Mouse (Mus musculus): ENCODE results near the gene Dusp1. TPM values are rescaled to one million over a fixed set of nuclear protein-coding genes. Genes with fewer than 3 reads are reported as not detected.
A peak's percentile ranks its signal among the peaks of the same experiment; 100 is the strongest.

Dusp1 gene
- polyA plus RNA-seq, 1 experiment, result 107 TPM

- Histone ChIP-seq H3K9me3 (ENCODE audit: control insufficient read depth, low read length) (no peaks in the 10 kb centered on the region), H3K4me3 (replicated peaks) (peak overlapping the region; percentile 86), H3K4me1 (ENCODE audit: control insufficient read depth) (peaks cover 84% of the 10 kb centered on the region), H3K36me3 (ENCODE audit: control insufficient read depth) (peaks cover 64% of the 10 kb centered on the region), H3K27me3 (ENCODE audit: control insufficient read depth) (no peaks in the 10 kb centered on the region)
- no peak for TF ChIP-seq TAL1 (IDR thresholded peaks at IDR 0.05; ENCODE audit: low read length)
- TF ChIP-seq GATA1 (IDR thresholded peaks at IDR 0.05; ENCODE audit: low read length), result no peak
These were observed 54.0 kb downstream of the Dusp1 start for GRCm38 (mm10) chr17:26507966-26508344.

GRCm38 (mm10) chr17:26506997-26507871, 54.7 kb downstream of the Dusp1 start:
- Histone ChIP-seq H3K4me1 (ENCODE audit: control insufficient read depth) (peaks cover 81% of the 10 kb centered on the region), H3K4me3 (replicated peaks) (peak overlapping the region; percentile 86), H3K36me3 (ENCODE audit: control insufficient read depth) (peaks cover 63% of the 10 kb centered on the region), H3K27me3 (ENCODE audit: control insufficient read depth) (no peaks in the 10 kb centered on the region), H3K9me3 (ENCODE audit: control insufficient read depth, low read length) (no peaks in the 10 kb centered on the region)
- no peak for TF ChIP-seq TAL1 (IDR thresholded peaks at IDR 0.05; ENCODE audit: low read length)

- no peak for TF ChIP-seq GATA1 (IDR thresholded peaks at IDR 0.05; ENCODE audit: low read length)
- TF ChIP-seq TAL1 (IDR thresholded peaks at IDR 0.05; ENCODE audit: low read length), result no peak
- Histone ChIP-seq H3K27me3 (ENCODE audit: control insufficient read depth) (no peaks in the 10 kb centered on the region; the same call in 1 of the 2 replicates), H3K4me3 (replicated peaks) (peak overlapping the region; percentile 86), H3K9me3 (ENCODE audit: control insufficient read depth, low read length) (no peaks in the 10 kb centered on the region), H3K4me1 (ENCODE audit: control insufficient read depth) (peaks cover 70% of the 10 kb centered on the region), H3K36me3 (ENCODE audit: control insufficient read depth) (peaks cover 61% of the 10 kb centered on the region)
These were observed 55.8 kb downstream of the Dusp1 start for GRCm38 (mm10) chr17:26506031-26506641.

- Histone ChIP-seq H3K36me3 (ENCODE audit: control insufficient read depth) (peaks cover 55% of the 10 kb centered on the region), H3K4me3 (replicated peaks) (peak overlapping the region; percentile 86), H3K4me1 (ENCODE audit: control insufficient read depth) (peaks cover 60% of the 10 kb centered on the region), H3K9me3 (ENCODE audit: control insufficient read depth, low read length) (no peaks in the 10 kb centered on the region), H3K27me3 (ENCODE audit: control insufficient read depth) (peaks cover 2% of the 10 kb centered on the region; the same call in 1 of the 2 replicates)
- no peak for TF ChIP-seq GATA1 (IDR thresholded peaks at IDR 0.05; ENCODE audit: low read length)
- no peak for TF ChIP-seq TAL1 (IDR thresholded peaks at IDR 0.05; ENCODE audit: low read length)
These were observed 56.7 kb downstream of the Dusp1 start for GRCm38 (mm10) chr17:26505181-26505581.

- peaks cover 2% of the 10 kb centered on the region; the same call in 1 of the 2 replicates for H3K27me3 ChIP-seq (ENCODE audit: control insufficient read depth)
- H3K36me3 ChIP-seq (ENCODE audit: control insufficient read depth), result peaks cover 53% of the 10 kb centered on the region
- H3K4me3 ChIP-seq (replicated peaks), result peak overlapping the region; percentile 2
- no peaks in the 10 kb centered on the region for H3K9me3 ChIP-seq (ENCODE audit: control insufficient read depth, low read length)
- TF ChIP-seq GATA1 (IDR thresholded peaks at IDR 0.05; ENCODE audit: low read length), result no peak
- TF ChIP-seq TAL1 (IDR thresholded peaks at IDR 0.05; ENCODE audit: low read length), result no peak
- peaks cover 50% of the 10 kb centered on the region for H3K4me1 ChIP-seq (ENCODE audit: control insufficient read depth)
These were observed 57.8 kb downstream of the Dusp1 start for GRCm38 (mm10) chr17:26503981-26504671.

GRCm38 (mm10) chr17:26502808-26503671, 58.9 kb downstream of the Dusp1 start:
- Histone ChIP-seq H3K4me3 (replicated peaks) (peak overlapping the region; percentile 4), H3K36me3 (ENCODE audit: control insufficient read depth) (peaks cover 51% of the 10 kb centered on the region), H3K27me3 (ENCODE audit: control insufficient read depth) (peaks cover 2% of the 10 kb centered on the region), H3K4me1 (ENCODE audit: control insufficient read depth) (peaks cover 45% of the 10 kb centered on the region), H3K9me3 (ENCODE audit: control insufficient read depth, low read length) (no peaks in the 10 kb centered on the region)
- TF ChIP-seq TAL1 (IDR thresholded peaks at IDR 0.05; ENCODE audit: low read length) (no peak), GATA1 (IDR thresholded peaks at IDR 0.05; ENCODE audit: low read length) (no peak)

- H3K27me3 ChIP-seq (ENCODE audit: control insufficient read depth), result peaks cover 2% of the 10 kb centered on the region
- no peaks in the 10 kb centered on the region for H3K9me3 ChIP-seq (ENCODE audit: control insufficient read depth, low read length)
- H3K36me3 ChIP-seq (ENCODE audit: control insufficient read depth), result peaks cover 39% of the 10 kb centered on the region
- H3K4me3 ChIP-seq (replicated peaks), result no peak overlapping the region
- peaks cover 41% of the 10 kb centered on the region for H3K4me1 ChIP-seq (ENCODE audit: control insufficient read depth)
- TF ChIP-seq TAL1 (IDR thresholded peaks at IDR 0.05; ENCODE audit: low read length), result no peak
- TF ChIP-seq GATA1 (IDR thresholded peaks at IDR 0.05; ENCODE audit: low read length), result no peak
These were observed 60.1 kb downstream of the Dusp1 start for GRCm38 (mm10) chr17:26501826-26502225.

- peaks cover 10% of the 10 kb centered on the region for H3K4me1 ChIP-seq (ENCODE audit: control insufficient read depth)
- TF ChIP-seq GATA1 (IDR thresholded peaks at IDR 0.05; ENCODE audit: low read length) (no peak), TAL1 (IDR thresholded peaks at IDR 0.05; ENCODE audit: low read length) (no peak)
- peaks cover 9% of the 10 kb centered on the region for H3K9me3 ChIP-seq (ENCODE audit: control insufficient read depth, low read length)
- no peak overlapping the region for H3K4me3 ChIP-seq (replicated peaks)
- H3K27me3 ChIP-seq (ENCODE audit: control insufficient read depth), result peaks cover 2% of the 10 kb centered on the region
- H3K36me3 ChIP-seq (ENCODE audit: control insufficient read depth), result peaks cover 7% of the 10 kb centered on the region
These were observed 63.3 kb downstream of the Dusp1 start for GRCm38 (mm10) chr17:26498626-26499025.

Data from erythroblast, embryonic 14.5 days (primary cell).